Mouse (Mus musculus) heart, embryonic 11.5 days (tissue): ENCODE data around the gene Zfp764. TPM values are rescaled to one million over a fixed set of nuclear protein-coding genes. Genes with fewer than 3 reads are reported as not detected.
"Not testable (repeated sequence)": the region's sequence is repeated elsewhere in the genome, so short reads cannot be mapped to it uniquely, and the experiment has no call there.

Experiments
- ATAC-seq: fragments of 200-750 bp; cut with Nextera tagmentation; replicated peaks from 2 replicates; pipeline ENCODE4 v1.8.0; 2017; ENCODE audit warnings: moderate library complexity; ENCODE audit not compliant: insufficient number of reproducible peaks, low FRiP score, low TSS enrichment
- H3K27ac ChIP-seq: fragments of 300-500 bp; sonication (generic); 2 replicates; pipeline ENCODE4 v1.5.1; 2014; ENCODE audit warnings: mild to moderate bottlenecking, low read depth, low read length
- H3K27me3 ChIP-seq: fragments of 300-500 bp; sonication (generic); 2 replicates; pipeline ENCODE4 v1.6.1; 2014; ENCODE audit warnings: mild to moderate bottlenecking, low read length, mixed read lengths; ENCODE audit not compliant: control insufficient read depth, insufficient read depth
- H3K36me3 ChIP-seq: fragments of 300-500 bp; sonication (generic); 2 replicates; pipeline ENCODE4 v1.6.1; 2014; ENCODE audit warnings: mild to moderate bottlenecking, low read length, moderate library complexity, mixed read lengths; ENCODE audit not compliant: control insufficient read depth, insufficient read depth
- H3K4me1 ChIP-seq: fragments of 300-500 bp; sonication (generic); 2 replicates; pipeline ENCODE4 v1.6.1; 2014; ENCODE audit warnings: low read length; ENCODE audit not compliant: control insufficient read depth, insufficient read depth
- H3K4me2 ChIP-seq: fragments of 300-500 bp; sonication (generic); 2 replicates; pipeline ENCODE4 v1.6.1; 2014; ENCODE audit warnings: mild to moderate bottlenecking, moderate library complexity
- H3K4me3 ChIP-seq: fragments of 300-500 bp; sonication (generic); 2 replicates; pipeline ENCODE4 v1.5.1; 2014; ENCODE audit warnings: low read depth, low read length
- H3K9ac ChIP-seq: fragments of 300-500 bp; sonication (generic); 2 replicates; pipeline ENCODE4 v1.6.1; 2014; ENCODE audit warnings: mild to moderate bottlenecking, low read depth, low read length, moderate library complexity
- H3K9me3 ChIP-seq: fragments of 300-500 bp; sonication (generic); replicated peaks from 2 replicates; pipeline ENCODE4 v1.6.1; 2016; ENCODE audit warnings: low read length; ENCODE audit not compliant: control insufficient read depth
- WGBS: fragments of 180-500 bp; shearing (Covaris S2); extraction: QIAGEN DNeasy Blood & Tissue Kit; methylation state at CpG from one replicate; pipeline ENCODE4 v1.1.7; 2014; ENCODE audit not compliant: insufficient replicate concordance; 5-methylcytosine and 5-hydroxymethylcytosine counted together
- polyA plus RNA-seq: library from polyadenylated mRNA; unstranded; fragments of >200 nt; fragmentation: Nextera tagmentation; extraction: Ambion mirVana; gene quantifications from 2 replicates; pipeline ENCODE4 v1.2.1, GENCODE M21; 2014

The Zfp764 gene
- polyA plus RNA-seq, 1 experiment from 2014 or later = 4.6 TPM

- H3K27ac ChIP-seq = peak overlapping the region; percentile 66; the same call in 1 of the 2 replicates
- peak overlapping the region; percentile 71 for H3K4me3 ChIP-seq
- no peaks in the 10 kb centered on the region for H3K27me3 ChIP-seq
- peak overlapping the region; percentile 39 for H3K9ac ChIP-seq
- H3K36me3 ChIP-seq = no peaks in the 10 kb centered on the region
- WGBS = 20% methylated on average over 7 of the region's 7 CpGs
- ATAC-seq = no peak
- peak overlapping the region; percentile 68 for H3K4me2 ChIP-seq
- H3K9me3 ChIP-seq = no peaks in the 10 kb centered on the region
- H3K4me1 ChIP-seq = peaks cover 13% of the 10 kb centered on the region
Measured at GRCm38 (mm10) chr7:127393944-127394333, 12.7 kb downstream of the Zfp764 start.

GRCm38 (mm10) chr7:127393157-127393943 lies 13.3 kb downstream of the Zfp764 start, which contains the start of gene E430018J23Rik:
Gene E430018J23Rik (minus strand): TSS chr7:127393629.
- Histone ChIP-seq H3K4me2 (peak within 1 kb of the TSS; percentile 68), H3K4me1 (peaks cover 13% of the 10 kb centered on the region), H3K27ac (peak within 1 kb of the TSS; percentile 76), H3K9ac (peak within 1 kb of the TSS; percentile 85), H3K27me3 (no peaks in the 10 kb centered on the region), H3K36me3 (no peaks in the 10 kb centered on the region), H3K4me3 (peak within 1 kb of the TSS; percentile 71), H3K9me3 (no peaks in the 10 kb centered on the region)
- under 1% methylated on average over 45 of the region's 45 CpGs for WGBS
- peak; percentile 92 for ATAC-seq

GRCm38 (mm10) chr7:127392251-127392824 lies 14.3 kb downstream of the Zfp764 start:
- H3K9me3 ChIP-seq = no peaks in the 10 kb centered on the region

GRCm38 (mm10) chr7:127391538-127391937 lies 15.1 kb downstream of the Zfp764 start:
- Histone ChIP-seq H3K4me1 (peaks cover 13% of the 10 kb centered on the region), H3K9me3 (no peaks in the 10 kb centered on the region), H3K36me3 (no peaks in the 10 kb centered on the region), H3K4me3 (no peak overlapping the region), H3K4me2 (no peak overlapping the region), H3K27me3 (no peaks in the 10 kb centered on the region), H3K9ac (no peak overlapping the region), H3K27ac (no peak overlapping the region)
- WGBS = 95% methylated on average over 16 of the region's 16 CpGs
- no peak for ATAC-seq

More at GRCm38 (mm10) chr7:127392251-127392824, 14.3 kb downstream of the Zfp764 start:
- Histone ChIP-seq H3K27ac (no peak overlapping the region), H3K36me3 (no peaks in the 10 kb centered on the region), H3K9ac (0 out of 2 replicates have a peak overlapping the region, but pooled peaks have one; percentile 85), H3K4me2 (peak overlapping the region; percentile 68), H3K4me1 (peaks cover 13% of the 10 kb centered on the region), H3K27me3 (no peaks in the 10 kb centered on the region), H3K4me3 (peak overlapping the region; percentile 71)
- WGBS = 80% methylated on average over 8 of the region's 8 CpGs
- ATAC-seq = no peak

- no peak overlapping the region for H3K9ac ChIP-seq
- H3K36me3 ChIP-seq = no peaks in the 10 kb centered on the region
- peaks cover 13% of the 10 kb centered on the region for H3K4me1 ChIP-seq
- H3K9me3 ChIP-seq = no peaks in the 10 kb centered on the region
- H3K27ac ChIP-seq = no peak overlapping the region
- 75% methylated on average over 7 of the region's 7 CpGs for WGBS
- no peak overlapping the region for H3K4me3 ChIP-seq
- H3K27me3 ChIP-seq = no peaks in the 10 kb centered on the region
- H3K4me2 ChIP-seq = no peak overlapping the region
- no peak for ATAC-seq
Measured at GRCm38 (mm10) chr7:127390306-127390705, 16.3 kb downstream of the Zfp764 start.

- H3K9me3 ChIP-seq, H3K4me2 ChIP-seq, H3K27ac ChIP-seq, H3K9ac ChIP-seq, H3K4me1 ChIP-seq, H3K4me3 ChIP-seq, ATAC-seq, H3K36me3 ChIP-seq, H3K27me3 ChIP-seq: not testable (repeated sequence)
Measured at GRCm38 (mm10) chr7:127388201-127388600, 18.4 kb downstream of the Zfp764 start.

- Histone ChIP-seq H3K4me3 (peak within 1 kb of the TSS; percentile 58), H3K27ac (no peak within 1 kb of the TSS), H3K9me3 (no peaks in the 10 kb centered on the region), H3K4me1 (no peaks in the 10 kb centered on the region), H3K36me3 (peaks cover 6% of the 10 kb centered on the region; the same call in 1 of the 2 replicates), H3K9ac (peak within 1 kb of the TSS; percentile 84), H3K27me3 (no peaks in the 10 kb centered on the region), H3K4me2 (peak within 1 kb of the TSS; percentile 76)
- 13% methylated on average over 38 of the region's 38 CpGs for WGBS
- ATAC-seq = peak; percentile 86
Measured at GRCm38 (mm10) chr7:127386641-127387392, 19.8 kb downstream of the Zfp764 start, which contains the start of gene 9130019O22Rik. Gene 9130019O22Rik (minus strand): TSS chr7:127387166.

- not testable (repeated sequence) for H3K4me2 ChIP-seq, H3K27me3 ChIP-seq, H3K36me3 ChIP-seq, H3K27ac ChIP-seq, H3K9ac ChIP-seq, H3K4me3 ChIP-seq, ATAC-seq, H3K4me1 ChIP-seq, H3K9me3 ChIP-seq
- WGBS = 86% methylated on average over 4 of the region's 4 CpGs
Measured at GRCm38 (mm10) chr7:127385560-127385959, 21.1 kb downstream of the Zfp764 start.
